Mouse (Mus musculus) layer of hippocampus, adult 9-10 months (tissue): ENCODE data around the gene Dusp14.

Experiments
- DNase-seq: peaks from one replicate; pipeline ENCODE4 v3.0.0; 2022; ENCODE audit warnings: low spot score

The Dusp14 gene

DNA sequence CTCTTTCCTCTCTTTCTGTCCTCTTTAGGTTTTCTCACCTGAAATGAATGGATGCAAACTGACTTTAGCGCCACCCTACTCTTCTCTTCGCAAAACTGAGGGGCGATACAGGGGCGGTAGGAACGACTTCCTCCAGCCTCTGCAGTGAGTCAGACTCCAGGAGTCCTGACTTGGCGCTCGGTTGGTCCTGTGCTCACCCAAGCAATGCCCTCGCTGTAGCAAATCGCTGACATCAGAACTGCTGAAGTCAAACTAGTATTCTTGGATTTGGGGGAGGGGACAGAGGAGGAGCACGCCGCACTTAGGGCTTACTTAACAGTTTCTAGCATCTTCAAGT lies at the start of gene Dusp14:
Gene Dusp14, minus strand, starts transcription at position 228 of the 337 bp plus-strand sequence.
- no peak for DNase-seq

DNA sequence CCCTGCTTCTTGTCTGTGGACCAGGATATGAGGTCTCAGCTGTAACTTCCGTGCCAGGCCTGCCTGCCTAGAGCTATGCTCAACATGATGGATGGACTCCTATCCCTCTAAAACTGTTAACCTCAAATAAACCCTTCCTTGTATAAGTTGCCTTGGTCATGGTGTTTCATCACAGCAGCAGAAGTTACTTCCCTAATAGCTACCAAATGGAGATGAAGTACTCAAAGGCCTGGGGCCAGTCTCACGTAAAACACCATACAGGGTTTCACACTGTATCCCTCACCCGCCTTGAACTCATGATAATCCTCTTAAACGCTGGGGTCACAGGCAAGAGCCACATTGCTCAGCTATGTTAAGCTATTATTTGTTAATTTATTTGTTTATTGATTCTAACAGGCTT lies 48.4 kb upstream of the Dusp14 start:
- DNase-seq = no peak

GRCm38 (mm10) chr11:84116221-84116620 lies 47.2 kb upstream of the Dusp14 start:
- DNase-seq = no peak

DNA sequence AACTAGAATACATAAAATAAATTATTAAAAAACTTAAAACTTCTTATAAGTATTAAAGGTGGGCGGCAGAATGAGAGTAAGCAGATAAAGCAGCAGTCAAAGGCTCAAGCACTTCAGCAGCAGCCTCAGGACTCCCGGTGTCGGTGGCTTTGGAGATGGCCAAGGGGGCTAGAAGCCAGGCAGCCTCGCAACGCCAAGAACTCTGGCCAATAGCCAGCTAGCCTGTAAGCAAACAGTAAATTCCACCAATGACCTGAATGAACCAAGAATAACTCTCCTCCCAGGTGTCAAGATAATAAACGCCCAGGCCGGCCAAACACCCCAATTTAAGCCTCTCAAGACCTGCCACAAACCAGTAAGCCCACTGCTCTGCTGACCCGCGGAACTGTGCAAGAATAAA lies 46.6 kb upstream of the Dusp14 start:
- DNase-seq = no peak

- no peak for DNase-seq
Measured at GRCm38 (mm10) chr11:84113623-84114022, 44.6 kb upstream of the Dusp14 start.

DNA sequence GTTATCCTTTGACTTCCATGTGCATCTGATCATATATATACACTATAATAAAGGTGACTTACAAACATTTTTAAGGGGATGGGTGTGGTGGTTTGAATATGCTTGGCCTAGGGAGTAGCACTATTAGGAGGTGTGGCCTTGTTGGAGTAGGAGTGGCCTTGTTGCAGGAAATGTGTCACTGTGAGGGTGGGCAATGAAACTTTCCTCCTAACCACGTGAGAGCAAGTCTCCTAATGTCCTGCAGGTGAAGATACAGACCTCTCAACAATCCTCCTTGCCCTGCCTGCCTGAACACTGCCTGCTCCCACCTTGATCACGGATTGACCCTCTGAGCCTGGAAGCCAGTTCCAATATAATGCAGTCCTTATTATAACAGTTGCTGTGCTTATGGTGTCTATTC lies 38.1 kb upstream of the Dusp14 start:
- no peak for DNase-seq

DNA sequence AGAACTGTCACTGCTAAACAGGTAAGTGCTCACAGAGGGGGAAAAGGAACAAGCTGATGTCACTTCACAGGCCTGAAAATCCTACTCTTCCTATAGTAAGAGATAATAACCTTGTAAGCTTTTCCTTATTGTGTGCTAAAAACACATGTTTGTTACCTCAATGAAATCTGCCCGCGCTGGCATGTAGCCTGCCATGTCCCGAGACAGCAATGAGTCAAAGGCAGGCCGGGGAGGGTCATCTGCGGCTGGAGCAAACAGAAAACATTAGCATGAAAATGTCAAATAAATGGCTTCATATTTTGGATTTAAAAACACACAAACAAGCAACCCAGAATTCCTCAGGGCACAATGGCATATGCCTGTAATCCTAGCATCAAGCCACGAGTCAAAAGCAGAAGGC lies 35.0 kb upstream of the Dusp14 start:
- DNase-seq = no peak

GRCm38 (mm10) chr11:84101182-84101581 lies 32.1 kb upstream of the Dusp14 start:
- DNase-seq = no peak

DNA sequence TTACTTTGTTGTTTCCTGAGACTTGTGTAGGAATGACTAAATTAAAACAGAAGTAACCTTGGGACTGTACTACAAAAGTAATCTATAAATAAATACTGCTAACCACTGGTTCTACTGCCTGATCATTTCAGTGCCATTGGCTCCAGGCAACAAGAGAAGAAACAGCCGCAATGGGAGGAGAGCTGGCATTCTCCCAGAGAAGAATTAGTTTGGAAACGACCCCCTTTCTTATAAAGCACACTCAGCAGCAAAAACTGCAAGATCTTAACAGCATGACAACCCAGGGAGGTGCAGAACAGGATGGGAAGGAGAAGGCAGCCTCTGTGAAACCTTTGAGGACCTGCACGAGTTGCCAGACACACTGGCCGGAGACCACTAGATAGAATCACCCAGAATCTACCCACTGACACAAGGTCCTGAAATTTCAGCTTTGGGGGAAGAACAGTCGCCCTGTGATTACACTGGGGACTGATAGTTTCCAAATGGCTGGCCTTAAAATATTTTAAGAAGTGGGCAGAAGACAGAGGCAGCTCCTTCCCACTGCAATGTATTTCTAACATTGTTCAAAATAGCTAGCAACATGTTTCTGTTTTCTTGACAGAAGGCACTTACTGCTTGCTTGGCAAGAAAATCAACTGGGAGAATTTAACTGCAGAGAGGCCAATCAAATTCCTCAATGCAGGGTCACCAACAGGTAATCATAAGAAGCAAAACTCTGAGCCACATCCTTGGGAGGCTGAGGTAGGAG lies 28.4 kb upstream of the Dusp14 start:
- no peak for DNase-seq

- no peak for DNase-seq
Measured at GRCm38 (mm10) chr11:84095084-84095483, 26.0 kb upstream of the Dusp14 start.

DNA sequence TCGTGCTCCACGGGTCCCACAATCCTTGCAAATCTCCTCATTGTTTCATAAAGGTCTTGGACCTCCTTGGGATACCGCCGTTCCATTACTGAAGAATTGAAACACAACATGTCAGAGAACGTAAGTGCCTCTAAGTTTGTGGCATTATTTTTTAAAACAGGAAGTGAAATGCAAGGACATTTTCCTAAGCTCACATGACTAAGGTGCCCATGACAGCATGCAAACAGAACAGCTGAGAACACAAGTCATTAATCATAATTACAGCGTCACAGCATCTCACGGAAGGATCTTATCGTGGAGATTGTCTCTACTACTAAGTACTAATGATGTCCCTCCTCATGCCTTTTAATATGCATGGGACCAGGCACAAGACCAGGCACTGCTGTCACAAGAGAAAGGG lies 21.5 kb upstream of the Dusp14 start:
- no peak for DNase-seq

GRCm38 (mm10) chr11:84081901-84082300 lies 12.8 kb upstream of the Dusp14 start:
- no peak for DNase-seq

GRCm38 (mm10) chr11:84080327-84080726 lies 11.3 kb upstream of the Dusp14 start:
- DNase-seq = no peak

DNA sequence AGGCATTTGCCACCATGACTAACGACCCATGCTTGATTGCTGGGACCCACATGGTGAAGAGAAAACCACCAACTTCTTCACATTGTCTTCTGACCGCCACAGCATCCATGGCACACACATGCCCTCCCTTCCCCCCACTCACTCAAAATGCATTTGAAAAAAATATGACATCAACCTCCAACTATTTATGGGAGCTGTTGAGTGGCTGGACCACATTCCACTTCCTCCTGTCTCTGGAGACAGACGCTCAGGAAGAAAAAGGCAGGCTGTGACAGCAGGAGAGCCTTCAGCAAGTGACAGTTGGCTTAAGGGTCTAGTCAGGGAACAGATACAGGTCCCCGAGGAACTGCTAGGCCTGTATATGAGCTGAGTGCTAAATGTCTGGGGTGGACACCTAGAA lies 10.8 kb upstream of the Dusp14 start:
- no peak for DNase-seq

GRCm38 (mm10) chr11:84079361-84079760 lies 10.3 kb upstream of the Dusp14 start:
- no peak for DNase-seq

GRCm38 (mm10) chr11:84078601-84079000 lies 9.5 kb upstream of the Dusp14 start:
- no peak for DNase-seq

GRCm38 (mm10) chr11:84077008-84077407 lies 7.9 kb upstream of the Dusp14 start:
- DNase-seq = no peak

DNA sequence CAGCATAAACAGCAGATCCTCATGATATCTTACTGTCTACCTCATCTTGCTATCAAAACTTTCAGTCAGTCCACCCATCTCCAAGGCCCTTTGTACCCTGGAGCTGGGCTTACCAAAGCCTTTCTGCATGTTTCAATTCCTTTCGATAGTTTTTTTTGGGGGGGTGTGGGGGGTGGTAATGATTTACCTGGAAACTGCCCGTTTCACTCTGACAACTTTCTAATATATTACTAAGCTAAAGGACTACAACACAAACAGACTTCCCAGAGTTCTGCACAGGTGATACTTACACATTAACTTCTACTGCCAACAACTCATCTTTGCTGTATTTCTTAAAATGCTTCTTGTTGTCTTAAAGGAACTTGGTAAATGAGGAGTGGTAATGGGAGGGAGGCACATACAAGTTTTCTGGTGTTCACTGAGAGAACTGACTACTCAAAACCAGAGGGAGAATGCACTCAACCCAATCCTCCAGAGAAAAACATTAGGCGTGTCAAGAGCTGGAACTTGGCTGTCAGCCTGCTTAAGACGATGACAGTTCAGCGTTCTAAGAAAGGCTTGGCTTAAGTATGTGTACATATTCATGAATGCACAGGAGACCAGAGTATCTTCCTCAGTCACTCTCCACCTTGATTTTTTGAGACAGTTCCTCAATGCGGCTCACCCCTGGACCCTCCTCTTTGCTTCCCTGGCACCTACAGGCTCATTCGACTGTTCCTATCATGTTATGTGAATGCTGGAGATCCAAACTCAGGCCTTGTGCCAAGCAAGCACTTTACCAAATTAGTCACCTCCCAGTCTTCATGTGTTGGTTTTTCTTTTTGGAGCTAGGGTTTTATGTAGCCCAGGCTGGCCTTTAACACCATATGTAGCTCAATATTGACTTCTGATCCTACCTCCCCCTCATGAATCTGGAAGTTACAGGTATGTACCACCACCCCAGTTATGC lies 5.0 kb upstream of the Dusp14 start:
- DNase-seq = no peak

DNA sequence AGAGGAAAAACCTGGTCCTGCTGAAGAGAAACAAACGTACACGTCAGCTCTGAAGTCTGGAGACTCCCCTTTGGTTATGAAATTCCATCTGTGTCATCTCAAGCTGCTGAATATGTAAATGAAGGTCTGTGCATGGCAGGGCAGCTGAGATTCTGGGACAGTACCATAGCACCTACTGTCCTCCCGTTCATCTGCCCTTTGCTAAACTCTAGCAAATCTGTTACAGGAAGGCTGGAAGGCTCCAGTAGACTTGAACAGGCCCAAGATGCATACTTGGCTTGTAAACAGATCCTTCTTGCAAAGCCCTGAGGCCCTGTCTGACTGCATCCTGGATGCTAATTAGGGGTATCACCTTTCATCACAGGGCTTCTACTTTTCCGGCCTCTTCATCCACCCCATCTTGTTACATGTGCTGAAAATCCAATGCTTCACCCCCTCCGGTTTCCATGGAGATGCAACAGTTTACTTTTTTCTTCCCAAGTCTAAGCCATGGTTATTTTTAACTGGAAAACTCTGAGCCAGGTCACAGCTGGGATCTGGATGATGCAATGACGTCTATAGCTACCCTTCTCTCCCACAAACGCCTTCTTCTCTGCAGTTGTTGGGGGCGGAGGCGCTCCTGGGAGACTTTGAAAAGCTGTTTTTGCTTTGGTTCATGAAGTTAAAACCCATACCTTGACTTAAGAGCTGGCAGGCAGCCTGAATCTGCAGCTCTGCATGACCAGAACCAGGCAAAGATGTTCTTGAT lies 4.0 kb upstream of the Dusp14 start:
- no peak for DNase-seq

- DNase-seq = no peak
Measured at GRCm38 (mm10) chr11:84068191-84069033, 649 bp downstream of the Dusp14 start.

DNA sequence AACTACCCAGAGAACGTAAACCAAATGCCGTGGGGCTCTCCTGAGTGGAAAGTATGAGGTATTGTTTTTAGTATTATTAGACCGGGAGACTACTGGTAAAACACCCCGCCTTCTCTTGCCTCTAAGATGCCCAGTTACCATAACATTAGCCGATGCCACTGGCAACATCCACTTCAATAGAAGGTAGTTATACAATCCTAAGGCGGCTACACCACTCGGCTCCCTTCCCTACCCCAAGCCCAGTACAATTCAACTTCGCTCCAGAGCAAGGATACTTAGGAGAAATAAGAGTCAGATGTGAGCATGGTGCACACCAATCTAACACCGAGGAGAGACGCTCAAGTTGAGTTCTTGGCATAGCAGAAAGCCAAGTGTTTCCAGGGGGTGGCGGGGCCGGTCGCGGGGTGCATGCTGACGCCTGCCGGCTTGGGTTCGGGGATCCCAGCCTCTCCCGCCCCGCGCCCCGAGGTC lies 1.3 kb downstream of the Dusp14 start:
- no peak for DNase-seq
